Mouse (Mus musculus): ENCODE measurements around the gene Tle4.
"Not testable (repeated sequence)": the region's sequence is repeated elsewhere in the genome, so short reads cannot be mapped to it uniquely, and the experiment has no call there.

The Tle4 gene

DNA sequence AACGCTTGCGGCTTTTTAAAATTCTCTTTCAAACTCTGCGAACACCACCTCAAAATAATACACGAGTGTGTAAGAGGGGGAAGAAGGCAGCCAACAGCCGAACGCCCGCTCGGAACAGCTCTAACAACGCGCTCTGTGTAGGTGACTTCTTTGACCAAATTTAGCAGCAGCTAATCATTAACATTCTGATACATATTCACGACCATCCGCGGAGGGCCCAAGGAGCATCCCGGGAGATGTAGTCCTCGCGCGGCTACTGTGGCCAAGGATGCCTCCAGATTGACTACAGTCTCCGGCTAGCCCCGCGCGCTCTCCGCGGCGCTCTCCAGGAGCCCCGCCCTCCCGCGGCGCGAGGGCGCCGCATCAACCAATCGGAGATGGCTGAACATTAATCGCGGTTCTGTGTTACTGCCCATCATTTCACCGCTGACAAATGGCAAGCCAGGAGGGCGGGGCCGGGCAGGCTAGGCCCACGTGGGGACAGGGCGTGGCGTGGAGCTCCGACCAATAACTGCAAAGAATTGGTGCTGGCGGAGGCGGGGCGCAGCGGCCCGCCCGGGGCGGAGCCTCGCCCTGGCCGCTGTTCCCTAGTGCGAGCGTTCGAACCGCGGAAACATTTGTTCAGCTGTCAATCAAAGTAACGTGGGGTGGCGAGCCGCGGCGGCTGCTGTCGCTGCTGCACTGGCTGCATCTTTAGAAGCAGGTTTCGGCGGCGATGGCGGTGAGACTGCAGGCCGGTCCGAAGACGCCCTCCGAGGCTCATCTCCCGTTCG, at the start of gene Tle4:
Gene Tle4, minus strand, starts transcription at position 135 of the 773 bp plus-strand sequence.
- DNase-seq (ENCODE audit: low read depth, low spot score) = peak; percentile 99

GRCm38 (mm10) chr19:14645666-14646065, 47.8 kb upstream of the Tle4 start:
- DNase-seq (ENCODE audit: low read depth, low spot score) = no peak

- DNase-seq (ENCODE audit: low read depth, low spot score) = no peak
Measured at GRCm38 (mm10) chr19:14644756-14645155, 46.9 kb upstream of the Tle4 start.

GRCm38 (mm10) chr19:14643091-14643490, 45.2 kb upstream of the Tle4 start:
- not testable (repeated sequence) for DNase-seq (ENCODE audit: low read depth, low spot score)

- DNase-seq (ENCODE audit: low read depth, low spot score) = no peak
Measured at GRCm38 (mm10) chr19:14642663-14643062, 44.8 kb upstream of the Tle4 start.

DNA sequence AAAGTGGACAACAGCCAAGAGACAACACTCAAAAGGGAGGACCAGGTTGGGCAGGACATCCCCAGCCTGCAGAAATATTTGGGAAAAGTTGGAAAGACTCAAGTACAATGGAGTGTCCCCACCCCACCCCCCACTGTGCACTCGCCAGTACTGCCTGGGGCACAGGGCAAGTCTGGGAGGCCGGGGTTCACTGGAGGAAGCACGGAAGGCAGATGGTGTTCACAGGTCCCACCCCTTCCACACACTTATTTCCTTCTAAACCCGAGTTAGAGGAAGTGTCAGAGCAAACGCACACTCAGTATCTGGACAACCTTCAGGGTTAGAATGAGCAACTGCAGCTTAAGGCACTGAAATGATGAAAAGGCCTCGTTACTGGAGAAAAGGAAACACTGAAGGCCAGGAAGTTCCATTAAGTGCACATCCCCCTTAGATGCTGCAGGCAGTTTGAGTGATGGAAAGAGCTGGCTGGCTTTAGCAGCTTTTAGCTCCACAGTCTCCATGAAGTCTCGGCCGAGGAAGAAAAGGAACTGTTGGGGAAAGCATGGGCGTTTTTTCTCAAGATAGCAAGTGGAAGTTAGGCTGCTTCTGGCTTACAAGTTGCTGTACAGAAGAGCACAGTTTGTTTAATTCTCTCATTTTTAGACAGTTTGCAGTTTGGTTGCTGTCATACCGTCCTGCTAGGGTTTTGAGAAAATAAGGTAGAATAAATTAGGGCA, 37.5 kb upstream of the Tle4 start:
- no peak for DNase-seq (ENCODE audit: low read depth, low spot score)

DNA sequence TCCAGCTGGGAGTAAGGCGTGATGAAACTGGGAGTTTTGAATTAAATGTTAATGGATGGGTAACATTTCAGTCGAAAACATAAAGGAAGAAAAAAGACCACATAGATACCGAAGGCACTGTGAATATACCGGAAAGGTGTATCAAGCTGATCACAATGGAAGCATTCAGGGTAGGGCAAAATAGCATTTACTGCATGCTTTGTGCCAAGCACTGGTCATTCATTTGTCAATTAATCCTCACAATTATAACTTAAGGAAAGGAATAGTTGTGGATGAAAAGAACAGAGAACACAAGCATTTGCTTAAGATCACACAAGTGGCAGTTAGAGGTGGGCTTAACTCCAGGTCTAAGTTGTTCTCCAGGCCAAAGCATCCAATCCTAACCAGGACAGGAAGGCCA, 25.5 kb upstream of the Tle4 start:
- DNase-seq (ENCODE audit: low read depth, low spot score) = no peak

- no peak for DNase-seq (ENCODE audit: low read depth, low spot score)
Measured at GRCm38 (mm10) chr19:14620534-14620933, 22.7 kb upstream of the Tle4 start.

DNA sequence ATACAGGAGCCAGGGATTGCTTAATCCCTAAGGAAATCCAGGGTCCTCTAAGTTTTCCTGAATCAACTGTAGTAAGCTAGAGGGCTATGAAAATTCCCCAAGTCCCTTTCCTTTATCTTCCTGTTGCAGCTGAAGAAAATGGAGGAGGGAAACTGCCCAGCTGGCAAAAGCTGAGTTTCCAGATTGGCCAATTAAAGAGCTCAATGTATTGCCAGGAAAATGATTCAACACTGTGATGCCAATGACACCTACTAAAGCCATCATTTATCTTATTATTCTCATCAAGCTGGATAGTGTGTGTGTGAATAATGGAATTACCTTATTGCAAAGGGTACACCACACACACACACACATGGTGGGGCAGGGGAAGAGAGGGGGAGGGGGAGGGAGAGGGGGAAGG, 22.0 kb upstream of the Tle4 start:
- DNase-seq (ENCODE audit: low read depth, low spot score) = no peak

- DNase-seq (ENCODE audit: low read depth, low spot score) = no peak
Measured at GRCm38 (mm10) chr19:14614816-14615215, 17.0 kb upstream of the Tle4 start.

DNA sequence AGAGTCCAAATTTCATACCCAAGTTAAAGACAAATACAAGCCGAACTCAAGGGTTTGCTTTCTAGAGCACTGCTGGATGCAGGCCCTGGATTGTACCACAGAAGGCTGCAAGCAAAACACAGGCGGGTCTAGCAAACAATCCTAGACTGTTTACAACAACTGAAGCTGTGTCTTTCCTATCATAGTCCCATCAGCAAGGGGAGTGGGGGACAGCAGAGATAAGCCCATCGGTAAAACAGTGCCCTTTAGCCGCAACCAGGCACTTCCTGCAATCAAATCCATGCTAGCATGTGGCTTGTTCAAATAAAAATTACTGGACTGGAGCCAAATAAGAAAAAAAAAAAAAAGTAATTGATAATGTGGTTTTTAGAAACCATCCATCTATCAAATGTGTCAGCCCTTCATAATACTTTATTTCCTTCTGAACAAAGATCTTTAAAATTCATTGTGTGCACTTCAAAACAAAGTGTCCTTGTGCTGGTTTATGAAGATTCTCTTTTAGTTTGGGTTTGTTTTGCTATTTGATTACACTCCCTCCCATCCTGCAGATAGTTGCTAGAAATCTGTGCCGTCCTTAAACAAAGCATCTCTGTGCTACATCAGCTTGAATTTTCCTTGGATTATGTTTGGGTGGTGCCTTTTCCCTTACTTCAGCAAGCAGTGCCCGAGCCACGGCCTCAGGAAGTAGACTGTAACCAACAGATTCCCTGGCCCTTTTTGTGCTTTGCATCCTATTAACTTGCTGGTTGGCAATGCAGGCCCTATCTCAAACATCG, 12.9 kb upstream of the Tle4 start:
- DNase-seq (ENCODE audit: low read depth, low spot score) = no peak

- DNase-seq (ENCODE audit: low read depth, low spot score) = no peak
Measured at GRCm38 (mm10) chr19:14600841-14601240, 3.0 kb upstream of the Tle4 start.

DNA sequence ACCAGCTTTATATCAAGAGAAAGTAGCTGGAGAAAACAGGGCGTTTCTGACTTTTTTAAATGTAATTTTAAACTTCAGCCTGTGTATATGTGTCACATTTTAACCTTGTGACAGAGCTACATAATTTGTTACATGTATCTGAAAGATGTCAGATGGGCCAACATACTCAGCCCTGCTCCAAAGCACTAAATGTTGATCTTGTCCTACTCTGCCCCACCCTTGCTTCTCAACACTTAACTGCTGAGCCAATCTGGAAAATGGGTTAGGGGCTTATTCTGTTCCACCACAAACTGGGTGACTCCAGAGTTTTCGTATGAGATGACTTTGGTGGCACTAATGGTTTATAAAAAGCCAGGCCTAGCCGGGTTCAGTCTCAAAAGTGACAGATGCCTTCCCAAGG, 2.5 kb upstream of the Tle4 start:
- DNase-seq (ENCODE audit: low read depth, low spot score) = no peak

GRCm38 (mm10) chr19:14599851-14600251, 2.0 kb upstream of the Tle4 start:
- DNase-seq (ENCODE audit: low read depth, low spot score) = no peak

GRCm38 (mm10) chr19:14598690-14599288, 938 bp upstream of the Tle4 start:
- DNase-seq (ENCODE audit: low read depth, low spot score) = no peak

GRCm38 (mm10) chr19:14596941-14597916, 622 bp downstream of the Tle4 start:
- DNase-seq (ENCODE audit: low read depth, low spot score) = peak; percentile 43

DNA sequence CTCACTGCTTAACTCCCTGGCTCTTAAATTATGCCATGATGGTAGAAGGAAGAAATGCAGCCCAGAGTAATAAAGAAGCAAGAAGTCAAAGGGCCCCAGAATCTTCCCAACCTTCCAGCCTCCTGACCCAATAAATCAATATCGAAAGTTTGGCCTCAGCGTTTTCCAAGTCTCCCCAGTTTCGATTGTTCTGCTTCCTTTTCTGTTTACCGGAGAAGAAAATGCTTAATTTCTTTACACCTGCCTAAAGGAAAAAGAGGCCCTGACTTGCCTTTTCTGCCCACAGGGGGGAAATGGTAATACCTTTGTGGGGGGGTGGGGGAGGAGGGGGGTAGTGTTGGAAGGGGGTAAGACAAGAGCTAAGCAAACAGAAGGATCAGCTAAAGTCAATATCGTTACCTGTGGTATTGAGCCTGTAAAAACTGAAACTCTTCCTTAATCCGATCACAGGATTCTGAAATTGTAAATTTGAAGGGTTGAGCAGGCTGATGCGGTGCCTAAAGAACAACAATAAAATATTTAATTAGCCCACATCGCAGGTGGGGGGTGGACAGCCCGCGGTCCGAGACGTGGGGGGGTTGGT, 1.4 kb downstream of the Tle4 start:
- DNase-seq (ENCODE audit: low read depth, low spot score) = no peak

GRCm38 (mm10) chr19:14595390-14595997, 2.4 kb downstream of the Tle4 start:
- DNase-seq (ENCODE audit: low read depth, low spot score) = no peak

DNA sequence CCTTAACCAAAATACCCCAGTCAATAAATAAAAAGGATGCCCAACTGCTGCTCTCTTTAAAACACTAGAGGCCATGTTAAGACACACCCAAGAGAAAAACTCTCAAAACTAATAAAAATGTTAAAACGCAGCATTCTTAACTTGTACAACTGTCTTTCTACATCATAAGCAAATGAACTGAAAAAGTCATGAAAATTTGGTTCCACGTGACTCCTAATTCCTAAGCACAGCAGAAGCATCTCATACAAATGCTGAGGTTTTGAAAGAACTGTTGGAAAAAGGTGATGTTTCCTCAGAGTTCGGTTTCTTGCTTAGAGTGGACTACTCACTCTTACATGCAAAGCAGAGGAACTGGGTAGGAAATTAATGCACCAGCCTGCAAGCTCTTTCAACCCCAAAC, 3.3 kb downstream of the Tle4 start:
- DNase-seq (ENCODE audit: low read depth, low spot score) = no peak
